Mouse (Mus musculus) embryonic facial prominence, embryonic 11.5 days (tissue): ENCODE measurements at regions not wholly inside any gene's neighbourhood (a gene's known extent, or its start where the extent isn't known, plus 50 kb on each side); places are given as distances from the start of the nearest gene placed in this dataset.

ENCODE experiments used
- ATAC-seq: fragments of 200-750 bp; cut with Nextera tagmentation; replicated peaks from 2 replicates; pipeline ENCODE4 v1.8.0; 2017; ENCODE audit warnings: low read depth; ENCODE audit not compliant: insufficient number of reproducible peaks, low FRiP score, low TSS enrichment
- DNase-seq: peaks from one replicate; pipeline ENCODE4 v3.0.0-alpha.2; 2015; ENCODE audit warnings: low spot score
- H3K27ac ChIP-seq: fragments of 300-500 bp; sonication (generic); replicated peaks from 2 replicates; pipeline ENCODE4 v1.5.1; 2014; ENCODE audit warnings: mild to moderate bottlenecking, low read depth, low read length, control low read depth
- H3K27me3 ChIP-seq: fragments of 300-500 bp; sonication (generic); 2 replicates; pipeline ENCODE4 v1.6.1; 2014; ENCODE audit warnings: mild to moderate bottlenecking, low read length, moderate library complexity, mixed read lengths; ENCODE audit not compliant: control insufficient read depth, insufficient read depth
- H3K36me3 ChIP-seq: fragments of 300-500 bp; sonication (generic); replicated peaks from 2 replicates; pipeline ENCODE4 v1.6.1; 2014; ENCODE audit warnings: low read depth, mild to moderate bottlenecking, low read length, moderate library complexity, mixed read lengths; ENCODE audit not compliant: control insufficient read depth, insufficient read depth
- H3K4me1 ChIP-seq: fragments of 300-500 bp; sonication (generic); 2 replicates; pipeline ENCODE4 v1.6.1; 2014; ENCODE audit warnings: low read length, mixed read lengths; ENCODE audit not compliant: control insufficient read depth, insufficient read depth
- H3K4me2 ChIP-seq: fragments of 300-500 bp; sonication (generic); 2 replicates; pipeline ENCODE4 v1.6.1; 2014; ENCODE audit warnings: low read depth, mild to moderate bottlenecking, control low read depth, low read length, moderate library complexity
- H3K4me3 ChIP-seq: fragments of 300-500 bp; sonication (generic); 2 replicates; pipeline ENCODE4 v1.5.1; 2014; ENCODE audit warnings: low read depth, low read length, control low read depth
- H3K9ac ChIP-seq: fragments of 300-500 bp; sonication (generic); replicated peaks from 2 replicates; pipeline ENCODE4 v1.6.1; 2014; ENCODE audit warnings: mild to moderate bottlenecking, control low read depth, low read length
- H3K9me3 ChIP-seq: fragments of 300-500 bp; sonication (generic); replicated peaks from 2 replicates; pipeline ENCODE4 v1.6.1; 2016; ENCODE audit warnings: mild to moderate bottlenecking, low read length, inconsistent platforms, mixed read lengths; ENCODE audit not compliant: control insufficient read depth
- WGBS: fragments of 180-500 bp; shearing (Covaris S2); extraction: QIAGEN DNeasy Blood & Tissue Kit; methylation state at CpG from one replicate; pipeline ENCODE4 v1.1.7; 2014; 5-methylcytosine and 5-hydroxymethylcytosine counted together

GRCm38 (mm10) chr11:113122137-113122536 is 340.1 kb downstream of the Sox9 start:
- Histone ChIP-seq H3K36me3 (no peaks in the 10 kb centered on the region), H3K27ac (no peak overlapping the region), H3K9me3 (no peaks in the 10 kb centered on the region), H3K27me3 (no peaks in the 10 kb centered on the region), H3K4me2 (no peak overlapping the region), H3K4me3 (no peak overlapping the region), H3K4me1 (peaks cover 5% of the 10 kb centered on the region; the same call in 1 of the 2 replicates), H3K9ac (no peak overlapping the region)
- DNase-seq = no peak
- WGBS = 67% methylated on average over 9 of the region's 9 CpGs
- no peak for ATAC-seq

- WGBS = 61% methylated on average over 2 of the region's 2 CpGs
- H3K27ac ChIP-seq = no peak overlapping the region
- DNase-seq = no peak
- no peak overlapping the region for H3K4me3 ChIP-seq
- H3K4me2 ChIP-seq = no peak overlapping the region
- no peak overlapping the region for H3K9ac ChIP-seq
- H3K4me1 ChIP-seq = peaks cover 5% of the 10 kb centered on the region; the same call in 1 of the 2 replicates
- ATAC-seq = no peak
- no peaks in the 10 kb centered on the region for H3K27me3 ChIP-seq
- no peaks in the 10 kb centered on the region for H3K36me3 ChIP-seq
- no peaks in the 10 kb centered on the region for H3K9me3 ChIP-seq
Observed at GRCm38 (mm10) chr11:113122964-113123363, 340.9 kb downstream of the Sox9 start.

- H3K4me1 ChIP-seq = peaks cover 5% of the 10 kb centered on the region; the same call in 1 of the 2 replicates
- H3K27ac ChIP-seq = no peak overlapping the region
- WGBS = 88% methylated on average over 7 of the region's 7 CpGs
- no peak overlapping the region for H3K4me2 ChIP-seq
- no peaks in the 10 kb centered on the region for H3K27me3 ChIP-seq
- H3K9ac ChIP-seq = no peak overlapping the region
- H3K9me3 ChIP-seq = no peaks in the 10 kb centered on the region
- H3K36me3 ChIP-seq = no peaks in the 10 kb centered on the region
- DNase-seq = no peak
- H3K4me3 ChIP-seq = no peak overlapping the region
- no peak for ATAC-seq
Observed at GRCm38 (mm10) chr11:113125832-113126231, 343.8 kb downstream of the Sox9 start.

- no peaks in the 10 kb centered on the region for H3K9me3 ChIP-seq
- 89% methylated on average over 5 of the region's 5 CpGs for WGBS
- no peak overlapping the region for H3K4me2 ChIP-seq
- no peak overlapping the region for H3K9ac ChIP-seq
- H3K4me1 ChIP-seq = no peaks in the 10 kb centered on the region
- DNase-seq = no peak
- ATAC-seq = no peak
- H3K4me3 ChIP-seq = no peak overlapping the region
- no peaks in the 10 kb centered on the region for H3K27me3 ChIP-seq
- H3K27ac ChIP-seq = no peak overlapping the region
- H3K36me3 ChIP-seq = no peaks in the 10 kb centered on the region
Observed at GRCm38 (mm10) chr11:113129192-113129591, 347.2 kb downstream of the Sox9 start.

- DNase-seq = no peak
- Histone ChIP-seq H3K36me3 (no peaks in the 10 kb centered on the region), H3K4me2 (no peak overlapping the region), H3K27ac (no peak overlapping the region), H3K27me3 (no peaks in the 10 kb centered on the region), H3K9ac (no peak overlapping the region), H3K4me3 (no peak overlapping the region), H3K9me3 (no peaks in the 10 kb centered on the region), H3K4me1 (no peaks in the 10 kb centered on the region)
- ATAC-seq = no peak
- 95% methylated on average over 7 of the region's 7 CpGs for WGBS
Observed at GRCm38 (mm10) chr11:113129975-113130374, 348.0 kb downstream of the Sox9 start.

- no peaks in the 10 kb centered on the region for H3K36me3 ChIP-seq
- ATAC-seq = no peak
Observed at GRCm38 (mm10) chr11:113132078-113133064, 350.3 kb downstream of the Sox9 start.

GRCm38 (mm10) chr11:113133407-113133806 is 351.4 kb downstream of the Sox9 start:
- DNase-seq (no peak), ATAC-seq (no peak)
- H3K36me3 ChIP-seq = no peaks in the 10 kb centered on the region
- no peak overlapping the region for H3K4me2 ChIP-seq
- 89% methylated on average over 4 of the region's 4 CpGs for WGBS
- H3K4me1 ChIP-seq = no peaks in the 10 kb centered on the region
- no peak overlapping the region for H3K4me3 ChIP-seq
- H3K27ac ChIP-seq = no peak overlapping the region
- no peaks in the 10 kb centered on the region for H3K27me3 ChIP-seq
- no peaks in the 10 kb centered on the region for H3K9me3 ChIP-seq
- no peak overlapping the region for H3K9ac ChIP-seq

More at GRCm38 (mm10) chr11:113132078-113133064, 350.3 kb downstream of the Sox9 start:
- Histone ChIP-seq H3K9ac (no peak overlapping the region), H3K27ac (no peak overlapping the region), H3K9me3 (no peaks in the 10 kb centered on the region), H3K27me3 (no peaks in the 10 kb centered on the region), H3K4me2 (no peak overlapping the region), H3K4me3 (no peak overlapping the region), H3K4me1 (no peaks in the 10 kb centered on the region)
- 69% methylated on average over 22 of the region's 23 CpGs for WGBS
- no peak for DNase-seq

GRCm38 (mm10) chr11:113135261-113135660 is 353.2 kb downstream of the Sox9 start:
- Histone ChIP-seq H3K4me1 (no peaks in the 10 kb centered on the region), H3K9ac (no peak overlapping the region), H3K27me3 (no peaks in the 10 kb centered on the region), H3K4me2 (no peak overlapping the region), H3K27ac (no peak overlapping the region), H3K4me3 (no peak overlapping the region), H3K36me3 (no peaks in the 10 kb centered on the region), H3K9me3 (no peaks in the 10 kb centered on the region)
- 72% methylated on average over 5 of the region's 5 CpGs for WGBS
- ATAC-seq (no peak), DNase-seq (no peak)
